Mouse (Mus musculus): Measurements from ENCODE around the gene Vgll2. TPM values are rescaled to one million over a fixed set of nuclear protein-coding genes. Genes with fewer than 3 reads are reported as not detected.

Vgll2 gene
- polyA plus RNA-seq, 2 experiments: 0.03 TPM; not detected in 1

GRCm38 (mm10) chr10:52029421-52030080, 7.2 kb downstream of the Vgll2 start:
- WGBS (ENCODE audit: insufficient replicate concordance): 2% methylated on average over 10 of the region's 10 CpGs
- no peak for DNase-seq (ENCODE audit: low read depth in 3 of 3, low spot score in 3 of 3)
- no peak overlapping the region for H3K27ac ChIP-seq

GRCm38 (mm10) chr10:52033729-52034128, 11.4 kb downstream of the Vgll2 start:
- H3K4me2 ChIP-seq (ENCODE audit: low read depth): no peak overlapping the region
- no peak overlapping the region for H3K27ac ChIP-seq
- no peak overlapping the region for H3K9ac ChIP-seq (replicated peaks)
- no peaks in the 10 kb centered on the region for H3K9me3 ChIP-seq (ENCODE audit: control insufficient read depth, low read length)
- ATAC-seq (ENCODE audit: insufficient read depth): no peak
- H3K36me3 ChIP-seq (replicated peaks; ENCODE audit: control insufficient read depth, insufficient read depth, low read depth): no peaks in the 10 kb centered on the region
- peaks cover 10% of the 10 kb centered on the region for H3K27me3 ChIP-seq (ENCODE audit: control insufficient read depth, insufficient read depth, low read length)
- no peak overlapping the region for H3K4me3 ChIP-seq (ENCODE audit: insufficient read depth in 1 of 2, low read depth in 2 of 2, low read length in 2 of 2)
- DNase-seq (ENCODE audit: low read depth in 3 of 3, low spot score in 3 of 3): no peak
- TF ChIP-seq EP300 (IDR thresholded peaks at IDR 0.05; ENCODE audit: low read depth): no peak
- no peak for TF ChIP-seq CTCF (IDR thresholded peaks at IDR 0.05; ENCODE audit: low read depth)
- H3K4me1 ChIP-seq (replicated peaks; ENCODE audit: control insufficient read depth in 2 of 2, insufficient read depth in 2 of 2, low read length in 1 of 2): no peaks in the 10 kb centered on the region

More at GRCm38 (mm10) chr10:52029421-52030080, 7.2 kb downstream of the Vgll2 start:
- no peak overlapping the region for H3K4me2 ChIP-seq (ENCODE audit: low read depth)
- H3K27me3 ChIP-seq (ENCODE audit: control insufficient read depth, insufficient read depth, low read length): peaks cover 48% of the 10 kb centered on the region
- no peaks in the 10 kb centered on the region for H3K4me1 ChIP-seq (replicated peaks; ENCODE audit: control insufficient read depth in 2 of 2, insufficient read depth in 2 of 2, low read length in 1 of 2)
- no peak overlapping the region for H3K4me3 ChIP-seq (ENCODE audit: insufficient read depth in 1 of 2, low read depth in 2 of 2, low read length in 2 of 2)
- no peak for ATAC-seq (ENCODE audit: insufficient read depth)
- no peak for TF ChIP-seq CTCF (IDR thresholded peaks at IDR 0.05; ENCODE audit: low read depth)
- TF ChIP-seq EP300 (IDR thresholded peaks at IDR 0.05; ENCODE audit: low read depth): no peak
- no peaks in the 10 kb centered on the region for H3K36me3 ChIP-seq (replicated peaks; ENCODE audit: control insufficient read depth, insufficient read depth, low read depth)
- no peak overlapping the region for H3K9ac ChIP-seq (replicated peaks)
- no peaks in the 10 kb centered on the region for H3K9me3 ChIP-seq (ENCODE audit: control insufficient read depth, low read length)

- TF ChIP-seq CTCF (IDR thresholded peaks at IDR 0.05; ENCODE audit: low read depth): no peak
- no peak for TF ChIP-seq EP300 (IDR thresholded peaks at IDR 0.05; ENCODE audit: low read depth)
- no peaks in the 10 kb centered on the region for H3K4me1 ChIP-seq (replicated peaks; ENCODE audit: control insufficient read depth in 2 of 2, insufficient read depth in 2 of 2, low read length in 1 of 2)
- no peaks in the 10 kb centered on the region for H3K36me3 ChIP-seq (replicated peaks; ENCODE audit: control insufficient read depth, insufficient read depth, low read depth)
- no peak for ATAC-seq (ENCODE audit: insufficient read depth)
- H3K4me3 ChIP-seq (ENCODE audit: insufficient read depth in 1 of 2, low read depth in 2 of 2, low read length in 2 of 2): no peak overlapping the region
- DNase-seq (ENCODE audit: low read depth in 3 of 3, low spot score in 3 of 3): no peak
- H3K27me3 ChIP-seq (ENCODE audit: control insufficient read depth, insufficient read depth, low read length): no peaks in the 10 kb centered on the region
- H3K4me2 ChIP-seq (ENCODE audit: low read depth): no peak overlapping the region
- H3K9me3 ChIP-seq (ENCODE audit: control insufficient read depth, low read length): no peaks in the 10 kb centered on the region
- WGBS (ENCODE audit: insufficient replicate concordance): 56% methylated on average over 1 of the region's 1 CpGs
- no peak overlapping the region for H3K9ac ChIP-seq (replicated peaks)
- no peak overlapping the region for H3K27ac ChIP-seq
Observed at GRCm38 (mm10) chr10:52039392-52039791, 17.1 kb downstream of the Vgll2 start.

DNA sequence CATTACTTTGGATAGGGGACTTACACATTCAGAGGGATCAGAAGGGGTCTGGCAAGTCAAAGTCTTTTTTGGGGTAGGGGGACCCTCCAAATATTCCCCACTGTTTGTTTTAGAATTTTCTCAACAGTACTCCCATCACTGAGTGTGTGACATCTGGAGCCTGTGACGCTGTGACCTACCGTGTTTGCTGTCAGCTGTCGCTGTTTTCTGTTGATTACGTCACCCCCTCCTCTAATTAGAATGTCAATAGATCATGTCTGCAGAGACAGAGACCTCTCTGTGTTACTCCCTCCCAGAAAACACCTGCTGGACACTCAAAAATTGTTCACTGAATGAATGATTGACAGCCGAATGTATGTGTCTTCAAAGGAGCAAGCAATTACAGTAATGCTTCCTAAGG, 20.8 kb downstream of the Vgll2 start:
- Histone ChIP-seq H3K4me2 (ENCODE audit: low read depth) (no peak overlapping the region), H3K4me1 (replicated peaks; ENCODE audit: control insufficient read depth in 2 of 2, insufficient read depth in 2 of 2, low read length in 1 of 2) (no peaks in the 10 kb centered on the region), H3K27ac (no peak overlapping the region), H3K9me3 (ENCODE audit: control insufficient read depth, low read length) (no peaks in the 10 kb centered on the region), H3K36me3 (replicated peaks; ENCODE audit: control insufficient read depth, insufficient read depth, low read depth) (no peaks in the 10 kb centered on the region), H3K27me3 (ENCODE audit: control insufficient read depth, insufficient read depth, low read length) (no peaks in the 10 kb centered on the region), H3K9ac (replicated peaks) (no peak overlapping the region), H3K4me3 (ENCODE audit: insufficient read depth in 1 of 2, low read depth in 2 of 2, low read length in 2 of 2) (no peak overlapping the region)
- WGBS (ENCODE audit: insufficient replicate concordance): 60% methylated on average over 5 of the region's 5 CpGs
- ATAC-seq (ENCODE audit: insufficient read depth) (no peak), DNase-seq (ENCODE audit: low read depth in 3 of 3, low spot score in 3 of 3) (no peak)
- TF ChIP-seq CTCF (IDR thresholded peaks at IDR 0.05; ENCODE audit: low read depth) (no peak), EP300 (IDR thresholded peaks at IDR 0.05; ENCODE audit: low read depth) (no peak)

DNA sequence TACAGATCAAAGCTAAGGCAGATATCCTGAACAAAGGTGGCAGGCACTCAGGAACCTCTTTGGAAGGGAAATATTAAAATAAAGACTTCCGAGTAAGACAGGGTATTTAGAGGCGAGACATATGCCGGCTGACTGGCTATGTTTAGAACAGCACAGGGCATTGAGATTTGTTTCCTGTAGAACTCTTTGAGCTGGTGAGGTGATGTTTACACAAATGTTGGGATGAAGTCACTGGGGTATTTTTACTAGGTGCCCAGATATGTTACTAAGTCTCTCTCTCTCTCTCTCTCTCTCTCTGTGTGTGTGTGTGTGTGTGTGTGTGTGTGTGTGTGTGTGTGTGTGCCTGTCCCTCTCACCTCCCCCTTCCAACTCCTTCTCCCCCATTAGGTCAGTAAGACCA, 26.0 kb downstream of the Vgll2 start:
- H3K4me3 ChIP-seq (ENCODE audit: insufficient read depth in 1 of 2, low read depth in 2 of 2, low read length in 2 of 2): no peak overlapping the region
- H3K4me1 ChIP-seq (replicated peaks; ENCODE audit: control insufficient read depth in 2 of 2, insufficient read depth in 2 of 2, low read length in 1 of 2): no peaks in the 10 kb centered on the region
- H3K27me3 ChIP-seq (ENCODE audit: control insufficient read depth, insufficient read depth, low read length): no peaks in the 10 kb centered on the region
- TF ChIP-seq EP300 (IDR thresholded peaks at IDR 0.05; ENCODE audit: low read depth) (no peak), CTCF (IDR thresholded peaks at IDR 0.05; ENCODE audit: low read depth) (no peak)
- no peaks in the 10 kb centered on the region for H3K9me3 ChIP-seq (ENCODE audit: control insufficient read depth, low read length)
- H3K4me2 ChIP-seq (ENCODE audit: low read depth): no peak overlapping the region
- no peak overlapping the region for H3K27ac ChIP-seq
- H3K36me3 ChIP-seq (replicated peaks; ENCODE audit: control insufficient read depth, insufficient read depth, low read depth): no peaks in the 10 kb centered on the region
- 45% methylated on average over 3 of the region's 3 CpGs for WGBS (ENCODE audit: insufficient replicate concordance)
- DNase-seq (ENCODE audit: low read depth in 3 of 3, low spot score in 3 of 3): no peak
- no peak for ATAC-seq (ENCODE audit: insufficient read depth)
- no peak overlapping the region for H3K9ac ChIP-seq (replicated peaks)

All from liver, embryonic 14.5 days (tissue).